Mouse (Mus musculus) lung, embryonic 15.5 days (tissue): ENCODE measurements around the gene Dmac2. TPM values are rescaled to one million over a fixed set of nuclear protein-coding genes. Genes with fewer than 3 reads are reported as not detected.
"Not testable (repeated sequence)": the region's sequence is repeated elsewhere in the genome, so short reads cannot be mapped to it uniquely, and the experiment has no call there.

Experiments used
- ATAC-seq: fragments of 200-750 bp; cut with Nextera tagmentation; 2 replicates; pipeline ENCODE4 v1.8.0; 2017; ENCODE audit warnings: moderate number of reproducible peaks, borderline replicate concordance; ENCODE audit not compliant: low FRiP score, low TSS enrichment; ENCODE audit errors: extremely low read depth
- H3K27ac ChIP-seq: fragments of 300-500 bp; sonication (generic); 2 replicates; pipeline ENCODE4 v1.5.1; 2015; ENCODE audit warnings: moderate library complexity, mild to moderate bottlenecking, inconsistent platforms
- H3K27me3 ChIP-seq: fragments of 300-500 bp; sonication (generic); 2 replicates; pipeline ENCODE4 v1.6.1; 2015; ENCODE audit warnings: inconsistent platforms
- H3K36me3 ChIP-seq: fragments of 300-500 bp; sonication (generic); 2 replicates; pipeline ENCODE4 v1.6.1; 2015; ENCODE audit warnings: inconsistent platforms
- H3K4me1 ChIP-seq: fragments of 300-500 bp; sonication (generic); 2 replicates; pipeline ENCODE4 v1.6.1; 2015; ENCODE audit warnings: inconsistent platforms
- H3K4me2 ChIP-seq: fragments of 300-500 bp; sonication (generic); 2 replicates; pipeline ENCODE4 v1.6.1; 2015; ENCODE audit warnings: inconsistent platforms, mild to moderate bottlenecking, moderate library complexity
- H3K4me3 ChIP-seq: fragments of 300-500 bp; sonication (generic); 2 replicates; pipeline ENCODE4 v1.5.1; 2015; ENCODE audit warnings: mild to moderate bottlenecking, inconsistent platforms
- H3K9ac ChIP-seq: fragments of 300-500 bp; sonication (generic); 2 replicates; pipeline ENCODE4 v1.6.1; 2015; ENCODE audit warnings: inconsistent platforms
- H3K9me3 ChIP-seq: fragments of 300-500 bp; sonication (generic); 2 replicates; pipeline ENCODE4 v1.6.1; 2016; ENCODE audit warnings: inconsistent platforms
- WGBS: fragments of 180-500 bp; shearing (Covaris S2); methylation state at CpG from one replicate; pipeline ENCODE4 v1.1.7; 2015; 5-methylcytosine and 5-hydroxymethylcytosine counted together
- polyA plus RNA-seq: library from polyadenylated mRNA; unstranded; fragments of >200 nt; fragmentation: Nextera tagmentation; extraction: Ambion mirVana; gene quantifications from 2 replicates; pipeline ENCODE4 v1.2.1, GENCODE M21; 2015

Gene Dmac2
- polyA plus RNA-seq = 31.5 and 34.6 TPM in 2 replicates

DNA sequence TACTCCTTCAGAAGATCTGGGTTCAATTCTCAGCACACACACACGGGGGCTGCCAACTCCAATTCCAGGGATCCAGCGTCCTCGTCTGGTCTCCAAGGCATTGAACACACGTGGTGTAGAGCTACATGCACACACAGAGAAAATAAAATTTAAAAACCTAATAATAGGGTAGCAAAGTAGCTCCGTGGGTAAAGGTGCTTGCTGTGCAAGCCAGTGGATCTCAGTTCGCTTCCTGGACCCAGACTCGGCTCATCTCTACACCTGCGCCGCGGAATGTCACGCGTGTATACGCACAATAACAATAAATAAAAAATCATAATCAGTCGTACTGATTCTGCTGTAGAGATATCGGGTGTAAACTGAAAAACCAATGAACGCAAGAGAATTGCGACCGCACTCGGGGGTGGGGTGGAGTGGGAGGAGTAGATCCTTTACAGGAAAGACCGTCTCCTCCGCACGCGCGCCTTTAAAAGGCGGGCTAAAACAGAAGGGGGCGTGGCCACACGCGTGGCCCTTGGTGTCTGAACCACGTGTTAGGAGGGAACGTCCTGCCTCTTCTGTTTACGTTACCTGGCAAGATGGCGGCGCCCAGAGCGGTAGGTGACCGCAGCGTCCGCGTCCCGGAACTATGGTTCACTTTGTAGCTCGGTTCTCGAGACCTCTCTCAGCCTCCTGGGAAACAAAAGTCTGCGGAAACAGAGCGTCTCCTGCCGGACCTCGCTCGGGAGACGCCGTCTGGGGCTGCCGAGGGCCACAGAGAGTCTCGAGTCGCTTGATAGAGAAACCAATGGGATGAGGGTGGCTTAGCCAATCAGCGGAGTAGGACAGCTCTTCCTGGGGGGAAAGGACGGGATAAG, at the start of gene Dmac2:
Dmac2 (plus strand) TSS at position 550 of the 857 bp plus-strand sequence.
- peaks cover 4% of the 10 kb centered on the region for H3K4me1 ChIP-seq
- H3K4me3 ChIP-seq = peak within 1 kb of the TSS; percentile 63
- no peaks in the 10 kb centered on the region for H3K9me3 ChIP-seq
- H3K27ac ChIP-seq = peak within 1 kb of the TSS; percentile 55; the same call in 1 of the 2 replicates
- WGBS = under 1% methylated on average over 53 of the region's 53 CpGs
- H3K36me3 ChIP-seq = peaks cover 4% of the 10 kb centered on the region; the same call in 1 of the 2 replicates
- H3K4me2 ChIP-seq = peak within 1 kb of the TSS; percentile 73
- ATAC-seq = peak; percentile 86
- H3K9ac ChIP-seq = peak within 1 kb of the TSS; percentile 47
- H3K27me3 ChIP-seq = no peaks in the 10 kb centered on the region

DNA sequence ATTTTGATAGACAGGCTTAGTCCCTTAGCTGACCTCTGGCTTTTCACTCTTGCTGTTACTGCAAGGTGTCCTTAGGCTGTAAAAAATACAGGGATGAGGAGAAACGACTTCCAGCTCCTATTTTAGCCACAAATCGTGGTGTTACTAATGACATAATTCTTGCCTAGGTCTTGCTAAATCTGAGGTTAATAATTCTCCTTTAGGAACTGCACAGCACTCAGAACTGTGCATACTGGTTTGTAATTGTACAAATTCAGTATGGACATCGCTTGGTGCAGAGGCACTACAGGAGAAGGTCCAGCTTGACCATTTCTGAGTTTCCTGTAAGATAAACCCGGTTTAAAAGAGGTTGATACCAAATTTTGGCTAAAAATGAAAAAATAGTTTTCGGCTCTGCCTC, 45.4 kb upstream of the Dmac2 start:
- not testable (repeated sequence) for H3K9me3 ChIP-seq, H3K9ac ChIP-seq, H3K27me3 ChIP-seq, H3K4me3 ChIP-seq, ATAC-seq, H3K4me2 ChIP-seq, H3K36me3 ChIP-seq, H3K4me1 ChIP-seq, H3K27ac ChIP-seq
- WGBS = 62% methylated on average over 5 of the region's 5 CpGs

DNA sequence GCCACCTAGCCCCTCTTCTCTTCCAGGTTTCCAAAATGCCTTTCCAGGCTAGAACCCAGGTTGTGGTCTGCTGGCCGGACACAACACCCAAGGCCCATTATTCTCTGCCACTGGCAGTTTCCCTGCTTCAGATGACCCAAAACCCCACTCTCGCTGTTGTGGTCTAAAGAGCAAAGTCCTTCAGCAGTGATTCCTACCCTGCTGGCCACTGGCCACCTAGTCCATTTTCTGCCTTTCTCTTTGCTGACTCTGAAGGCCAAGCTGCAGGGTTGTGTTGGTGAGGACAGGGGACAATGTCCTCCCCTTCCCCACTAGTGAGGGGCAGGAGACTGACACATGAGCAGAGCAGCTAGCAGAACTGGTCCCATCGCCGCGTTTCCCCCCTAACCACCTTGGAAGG, 44.1 kb upstream of the Dmac2 start:
- 66% methylated on average over 5 of the region's 5 CpGs for WGBS
- Histone ChIP-seq H3K4me2 (no peak overlapping the region), H3K27me3 (no peaks in the 10 kb centered on the region), H3K4me3 (no peak overlapping the region), H3K27ac (peak overlapping the region; percentile 73; the same call in 1 of the 2 replicates), H3K36me3 (no peaks in the 10 kb centered on the region), H3K9me3 (no peaks in the 10 kb centered on the region), H3K4me1 (peaks cover 8% of the 10 kb centered on the region), H3K9ac (no peak overlapping the region)
- ATAC-seq = no peak

DNA sequence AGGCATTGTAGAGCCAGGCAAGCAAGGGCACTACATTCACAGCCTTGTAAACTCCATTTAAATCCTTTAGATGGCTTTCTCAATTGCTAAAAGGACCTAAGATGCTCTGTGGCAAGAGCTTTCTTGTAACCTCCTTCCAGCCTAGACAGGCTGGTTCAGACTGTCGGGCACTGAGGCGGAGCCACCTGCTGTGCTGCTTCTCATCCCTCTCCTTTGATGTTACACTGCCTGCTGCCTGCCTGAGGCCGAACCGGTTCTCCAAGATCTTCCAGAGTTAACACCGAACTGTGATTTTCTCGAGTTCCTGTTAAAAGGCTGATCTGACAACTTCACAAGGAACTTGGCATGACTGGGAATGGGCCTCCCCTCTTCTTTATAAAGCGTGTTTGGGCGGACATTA, 43.3 kb upstream of the Dmac2 start:
- peak overlapping the region; percentile 73 for H3K27ac ChIP-seq
- no peak overlapping the region for H3K9ac ChIP-seq
- no peaks in the 10 kb centered on the region for H3K9me3 ChIP-seq
- peaks cover 8% of the 10 kb centered on the region for H3K4me1 ChIP-seq
- H3K36me3 ChIP-seq = no peaks in the 10 kb centered on the region
- 18% methylated on average over 8 of the region's 8 CpGs for WGBS
- H3K4me3 ChIP-seq = no peak overlapping the region
- no peaks in the 10 kb centered on the region for H3K27me3 ChIP-seq
- H3K4me2 ChIP-seq = no peak overlapping the region
- ATAC-seq = no peak

DNA sequence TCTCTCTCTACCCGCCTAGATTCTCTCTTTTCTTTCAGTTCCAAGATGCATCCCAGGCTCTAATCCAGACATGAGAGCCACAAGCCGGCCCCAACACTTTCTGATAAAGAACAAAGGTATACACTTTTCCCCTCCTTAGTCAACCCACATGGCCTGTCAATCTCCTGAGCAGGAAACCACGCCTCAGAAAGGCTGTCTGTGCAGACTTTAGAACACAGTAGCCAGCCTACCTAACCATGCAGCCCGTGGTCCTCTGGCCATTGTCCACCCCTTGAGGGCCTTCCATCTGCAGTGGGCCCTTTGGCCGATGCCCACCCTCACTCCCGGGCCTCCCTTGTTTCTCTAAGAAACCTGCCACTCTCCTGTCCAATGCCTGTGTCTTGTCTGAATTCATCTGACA, 42.9 kb upstream of the Dmac2 start:
- WGBS = 24% methylated on average over 6 of the region's 6 CpGs
- H3K36me3 ChIP-seq, H3K9ac ChIP-seq, H3K4me2 ChIP-seq, H3K4me1 ChIP-seq, H3K9me3 ChIP-seq, H3K4me3 ChIP-seq, H3K27me3 ChIP-seq: not testable (repeated sequence)
- peak; percentile 27; the same call in 1 of the 2 replicates for ATAC-seq
- H3K27ac ChIP-seq = peak overlapping the region; percentile 73

DNA sequence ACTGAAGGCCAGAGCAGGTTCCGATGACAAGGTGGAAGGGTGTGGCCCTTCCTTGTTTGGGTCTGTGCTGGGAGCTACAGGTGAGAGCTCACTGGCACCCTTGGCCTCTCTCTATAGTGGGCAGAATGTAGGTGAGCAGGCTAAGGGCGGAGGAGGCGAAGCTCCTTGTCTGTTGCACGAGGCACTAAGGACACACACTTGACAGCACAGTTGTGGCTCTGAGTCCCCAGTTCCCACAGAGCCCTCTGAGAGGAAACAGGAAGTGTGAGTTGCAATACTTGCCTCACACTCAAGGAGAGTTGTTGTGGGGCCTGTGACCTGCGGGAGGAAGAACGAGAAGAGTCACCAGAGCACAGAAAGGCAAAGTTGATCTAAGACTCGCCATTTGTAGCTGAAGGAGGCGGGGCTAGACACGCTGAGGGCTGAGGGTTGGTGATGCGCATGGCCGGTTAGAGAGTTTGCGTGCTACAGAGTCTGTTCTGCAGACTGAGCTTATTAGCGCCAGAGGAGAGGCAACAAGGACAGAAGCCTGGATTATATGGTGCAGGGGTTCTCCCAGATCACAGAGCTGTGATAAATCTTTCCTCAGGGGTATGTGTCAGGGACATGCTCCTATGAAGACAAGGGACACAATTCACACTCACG, 42.3 kb upstream of the Dmac2 start:
- not testable (repeated sequence) for H3K4me3 ChIP-seq, H3K9ac ChIP-seq, H3K27me3 ChIP-seq, H3K36me3 ChIP-seq, H3K4me2 ChIP-seq, H3K4me1 ChIP-seq, H3K9me3 ChIP-seq
- ATAC-seq = peak; percentile 55
- peak overlapping the region; percentile 73 for H3K27ac ChIP-seq
- 62% methylated on average over 12 of the region's 14 CpGs for WGBS

DNA sequence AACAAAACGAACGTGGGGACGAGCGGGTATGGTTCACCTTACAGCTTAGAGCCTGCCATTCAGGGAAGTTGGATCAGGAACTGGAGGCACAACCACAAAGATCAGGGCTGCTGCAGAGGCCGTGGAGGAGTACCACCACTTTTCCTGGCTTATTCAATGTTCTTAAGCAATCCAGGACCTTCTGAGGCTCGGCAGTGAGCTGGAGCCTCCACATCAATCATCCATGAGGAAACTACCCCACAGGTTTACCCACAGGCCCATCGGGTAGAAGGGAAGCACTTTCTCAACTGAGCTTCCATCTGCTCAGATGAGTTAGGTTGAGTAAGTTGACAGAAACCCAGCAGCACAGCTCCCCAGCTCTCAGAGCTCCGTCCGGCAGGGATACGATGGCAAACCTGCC, 39.8 kb upstream of the Dmac2 start:
- 78% methylated on average over 10 of the region's 10 CpGs for WGBS
- H3K36me3 ChIP-seq = no peaks in the 10 kb centered on the region
- no peaks in the 10 kb centered on the region for H3K9me3 ChIP-seq
- H3K4me2 ChIP-seq = no peak overlapping the region
- H3K27me3 ChIP-seq = no peaks in the 10 kb centered on the region
- ATAC-seq = no peak
- no peak overlapping the region for H3K27ac ChIP-seq
- peaks cover 9% of the 10 kb centered on the region for H3K4me1 ChIP-seq
- H3K4me3 ChIP-seq = no peak overlapping the region
- H3K9ac ChIP-seq = no peak overlapping the region

DNA sequence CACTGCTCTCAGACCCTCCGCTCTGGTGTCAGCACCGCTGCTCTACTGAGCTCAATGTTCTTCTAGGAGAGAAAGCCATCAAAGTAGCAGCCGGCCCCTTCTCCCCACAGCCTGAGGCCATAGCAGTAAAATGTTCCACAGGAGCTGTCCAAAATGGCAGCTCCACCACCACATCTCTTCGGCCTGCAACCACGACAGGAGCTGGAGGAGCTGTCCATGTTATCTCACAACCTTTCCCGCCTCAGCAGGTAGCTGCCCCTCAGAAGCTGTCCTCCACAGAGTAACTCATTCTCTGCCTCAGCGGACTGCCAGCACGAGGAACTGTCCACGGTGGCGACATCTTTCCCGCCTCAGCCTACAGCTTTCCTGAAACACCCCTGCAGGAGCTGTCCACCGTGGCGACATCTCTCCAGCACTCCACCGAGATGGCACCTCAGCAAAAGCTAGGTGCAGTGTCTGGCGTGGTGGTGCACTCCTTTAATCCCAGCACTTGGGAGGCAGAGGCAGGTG, 36.9 kb upstream of the Dmac2 start:
- ATAC-seq = no peak
- WGBS = 78% methylated on average over 15 of the region's 15 CpGs

DNA sequence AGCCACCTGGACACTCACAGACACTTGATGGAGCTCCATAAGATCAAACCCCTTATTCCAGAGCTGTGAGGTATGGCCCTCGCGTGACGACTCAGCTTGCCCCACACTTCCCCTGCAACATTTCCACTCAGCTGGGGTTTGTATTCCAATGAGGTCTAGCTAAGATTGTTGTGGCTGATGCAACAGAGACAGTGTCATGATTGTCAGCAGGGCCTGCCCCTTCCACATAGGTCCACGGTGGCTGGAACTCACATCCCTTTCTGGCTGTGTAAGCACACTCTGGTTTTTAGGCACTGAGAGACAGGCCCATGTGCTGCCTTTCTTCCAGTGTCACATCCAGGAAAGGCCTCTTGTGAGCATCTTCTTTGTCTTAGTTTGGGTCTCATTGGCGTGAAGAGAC, 34.6 kb upstream of the Dmac2 start:
- no peak for ATAC-seq
- WGBS = 72% methylated on average over 5 of the region's 5 CpGs

More for the DNA sequence above, 36.9 kb upstream of the Dmac2 start:
- no peaks in the 10 kb centered on the region for H3K36me3 ChIP-seq
- no peaks in the 10 kb centered on the region for H3K9me3 ChIP-seq
- no peaks in the 10 kb centered on the region for H3K27me3 ChIP-seq
- no peak overlapping the region for H3K4me2 ChIP-seq
- H3K4me1 ChIP-seq = 0 out of 2 replicates have a peak, but pooled peaks cover 3% of the 10 kb centered on the region
- H3K9ac ChIP-seq = no peak overlapping the region
- H3K27ac ChIP-seq = no peak overlapping the region
- H3K4me3 ChIP-seq = no peak overlapping the region

DNA sequence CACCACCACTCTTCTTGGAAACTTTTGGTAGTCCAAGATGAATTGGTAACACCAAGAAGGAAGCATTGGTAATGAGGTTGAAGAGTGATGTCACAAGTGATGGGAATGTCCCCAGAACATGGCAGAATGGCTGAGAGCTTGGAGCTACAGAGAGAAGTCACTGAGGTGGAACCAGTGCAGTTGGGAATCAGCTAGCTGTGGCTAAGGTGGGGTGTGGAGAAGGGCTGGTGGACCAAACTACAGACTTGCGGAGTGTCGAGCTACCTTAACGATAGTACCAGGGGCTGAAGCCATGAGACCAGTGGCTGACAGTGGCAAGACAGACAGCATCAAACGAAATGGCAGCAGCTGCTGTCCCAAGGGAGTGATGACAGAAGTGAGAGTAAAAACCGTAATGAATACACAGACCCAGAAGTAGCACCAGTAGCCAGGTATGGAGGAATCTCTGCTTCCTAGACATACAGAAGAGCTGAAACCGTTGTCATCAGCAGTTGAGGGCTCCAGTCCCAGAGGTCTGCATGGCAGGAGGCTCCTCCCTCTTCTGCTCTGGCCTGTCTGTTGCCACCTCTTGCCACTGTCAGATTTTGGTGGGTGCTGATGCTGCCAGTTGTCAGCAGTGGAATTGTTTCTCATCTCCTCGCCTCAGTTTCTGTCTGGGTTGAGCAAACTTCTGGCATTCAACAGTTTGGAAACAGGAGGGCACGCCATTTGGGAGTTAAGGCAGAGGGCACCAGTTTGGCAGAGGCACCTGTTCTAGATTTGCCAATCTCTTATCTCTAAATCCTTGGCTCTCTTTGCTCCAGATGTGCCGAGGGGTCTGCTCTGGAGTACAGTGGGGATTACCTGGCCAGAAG, 33.6 kb upstream of the Dmac2 start:
- no peaks in the 10 kb centered on the region for H3K9me3 ChIP-seq
- H3K27me3 ChIP-seq = no peaks in the 10 kb centered on the region
- 74% methylated on average over 9 of the region's 9 CpGs for WGBS
- ATAC-seq = no peak
- H3K36me3 ChIP-seq = no peaks in the 10 kb centered on the region
- no peak overlapping the region for H3K27ac ChIP-seq
- H3K9ac ChIP-seq = no peak overlapping the region
- H3K4me1 ChIP-seq = 0 out of 2 replicates have a peak, but pooled peaks cover 3% of the 10 kb centered on the region
- H3K4me2 ChIP-seq = no peak overlapping the region
- H3K4me3 ChIP-seq = no peak overlapping the region

More for the DNA sequence above, 34.6 kb upstream of the Dmac2 start:
- 0 out of 2 replicates have a peak, but pooled peaks cover 3% of the 10 kb centered on the region for H3K4me1 ChIP-seq
- H3K4me3 ChIP-seq = no peak overlapping the region
- H3K36me3 ChIP-seq = no peaks in the 10 kb centered on the region
- no peaks in the 10 kb centered on the region for H3K9me3 ChIP-seq
- no peak overlapping the region for H3K27ac ChIP-seq
- H3K4me2 ChIP-seq = no peak overlapping the region
- no peak overlapping the region for H3K9ac ChIP-seq
- H3K27me3 ChIP-seq = no peaks in the 10 kb centered on the region

DNA sequence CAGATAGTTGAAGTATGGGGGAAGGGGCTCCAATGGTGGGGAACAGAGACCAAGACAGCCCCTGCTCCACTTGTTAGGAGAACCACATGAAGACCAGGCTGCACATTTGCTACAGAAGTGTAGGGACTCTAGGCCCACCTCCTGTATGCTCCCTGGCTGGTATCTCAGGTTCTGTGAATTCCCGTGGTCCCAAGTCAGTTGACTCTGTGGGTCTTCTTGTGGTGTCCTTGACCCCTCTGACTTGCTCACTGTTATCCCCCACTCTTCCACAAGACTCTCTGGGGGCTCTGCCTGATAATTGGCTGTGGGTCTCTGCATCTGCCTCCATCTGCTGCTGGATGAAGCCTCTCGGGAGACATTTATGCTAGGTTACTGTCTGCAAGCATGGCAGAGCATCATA, 28.0 kb upstream of the Dmac2 start:
- 76% methylated on average over 2 of the region's 2 CpGs for WGBS
- H3K27ac ChIP-seq = no peak overlapping the region
- H3K4me3 ChIP-seq = no peak overlapping the region

More for the DNA sequence above, 28.0 kb upstream of the Dmac2 start:
- ATAC-seq = no peak
- H3K4me1 ChIP-seq = no peaks in the 10 kb centered on the region
- no peaks in the 10 kb centered on the region for H3K36me3 ChIP-seq
- H3K27me3 ChIP-seq = no peaks in the 10 kb centered on the region
- no peaks in the 10 kb centered on the region for H3K9me3 ChIP-seq
- H3K9ac ChIP-seq = no peak overlapping the region
- no peak overlapping the region for H3K4me2 ChIP-seq
